Mouse (Mus musculus) heart, postnatal 25 days (tissue): ENCODE results near the gene Txndc17. TPM values are rescaled to one million over a fixed set of nuclear protein-coding genes. Genes with fewer than 3 reads are reported as not detected.

Experiments used
- DNase-seq: peaks from one replicate; pipeline ENCODE4 v3.0.0; 2022; ENCODE audit warnings: low spot score
- intact Hi-C: fragments of 180-260 bp; cut with DNase I; formaldehyde crosslinking; loops from one replicate; pipeline ENCODE4 v1.15.1; 2025
- total RNA-seq, 2 experiments: library from RNA; stranded (reverse); gene quantifications; 2 replicates each; pipeline ENCODE4 v1.2.3; 2021

Gene Txndc17
- total RNA-seq, 2 experiments from 2014 or later, result 36.8 to 38.6 TPM

GRCm38 (mm10) chr11:72217116-72217515, 9.8 kb downstream of the Txndc17 start:
- no peak for DNase-seq
- intact Hi-C loops, result no loop called here

- intact Hi-C loops, result loop anchor here (5.0 to 10.0 kb wide), 3 partner anchors 206 to 574 kb away; partner anchors contain the start of genes Cyb5d2 and Zzef1
- no peak for DNase-seq
These were observed 13.9 kb downstream of the Txndc17 start for GRCm38 (mm10) chr11:72221278-72221677.

- no peak for DNase-seq
- intact Hi-C loops, result loop anchor here (5.0 to 10.0 kb wide), 3 partner anchors 204 to 571 kb away; partner anchors contain the start of genes Cyb5d2 and Zzef1
These were observed 16.1 kb downstream of the Txndc17 start for GRCm38 (mm10) chr11:72223414-72223813.

GRCm38 (mm10) chr11:72224865-72225264, 17.5 kb downstream of the Txndc17 start:
- intact Hi-C loops, result loop anchor here (5.0 to 10.0 kb wide), 5 partner anchors 97 to 570 kb away; partner anchors contain the start of genes Cyb5d2 and Zzef1
- no peak for DNase-seq

GRCm38 (mm10) chr11:72226020-72226791, 18.9 kb downstream of the Txndc17 start:
- DNase-seq, result no peak
- intact Hi-C loops, result loop anchor here (5.0 to 10.0 kb wide), 3 partner anchors 96 to 569 kb away; partner anchors contain the start of genes Cyb5d2 and Zzef1

GRCm38 (mm10) chr11:72226901-72227300, 19.6 kb downstream of the Txndc17 start:
- DNase-seq, result no peak
- intact Hi-C loops, result loop anchor here (5.0 to 10.0 kb wide), 3 partner anchors 95 to 568 kb away; partner anchors contain the start of genes Cyb5d2 and Zzef1

GRCm38 (mm10) chr11:72228513-72228912, 21.2 kb downstream of the Txndc17 start:
- no peak for DNase-seq
- intact Hi-C loops, result loop anchor here (5.0 to 10.0 kb wide), 3 partner anchors 94 to 566 kb away; partner anchors contain the start of genes Cyb5d2 and Zzef1

- no peak for DNase-seq
- intact Hi-C loops, result no loop called here
These were observed 24.7 kb downstream of the Txndc17 start for GRCm38 (mm10) chr11:72232068-72232467.

- no peak for DNase-seq
- intact Hi-C loops, result no loop called here
These were observed 25.6 kb downstream of the Txndc17 start for GRCm38 (mm10) chr11:72232991-72233390.

- DNase-seq, result no peak
- intact Hi-C loops, result no loop called here
These were observed 26.7 kb downstream of the Txndc17 start for GRCm38 (mm10) chr11:72234013-72234412.

- DNase-seq, result no peak
- intact Hi-C loops, result no loop called here
These were observed 32.9 kb downstream of the Txndc17 start for GRCm38 (mm10) chr11:72240062-72240860.

- DNase-seq, result no peak
- intact Hi-C loops, result no loop called here
These were observed 37.9 kb downstream of the Txndc17 start for GRCm38 (mm10) chr11:72245196-72245753.

GRCm38 (mm10) chr11:72255629-72256028, 48.3 kb downstream of the Txndc17 start:
- intact Hi-C loops, result no loop called here
- DNase-seq, result no peak

GRCm38 (mm10) chr11:72256441-72256840, 49.1 kb downstream of the Txndc17 start:
- DNase-seq, result no peak
- intact Hi-C loops, result no loop called here

Other genes starting within 250 kb of the Txndc17 start
- not detected for gene Aipl1, start 170.0 kb upstream of the Txndc17 start, total RNA-seq
- gene Pimreg, start 165.5 kb upstream of the Txndc17 start, total RNA-seq, result 1 to 10 TPM; 1.0 to 2.6 TPM
- gene Pitpnm3, start 71.8 kb upstream of the Txndc17 start, total RNA-seq, result 1 to 10 TPM; 1.6 to 1.8 TPM
- under 1 TPM; 0.13 to 0.17 TPM for gene Gm43951, start 707 bp upstream of the Txndc17 start, total RNA-seq
- gene 4933427D14Rik, start 88 bp upstream of the Txndc17 start, total RNA-seq, result 1 to 10 TPM; 2.5 to 3.3 TPM
- 10 to 100 TPM; 10.4 to 10.6 TPM for gene Med31, start 8.0 kb downstream of the Txndc17 start, total RNA-seq
- gene Slc13a5, start 59.7 kb downstream of the Txndc17 start, total RNA-seq, result not detected
- 10 to 100 TPM; 10.7 to 12.0 TPM for gene Xaf1, start 94.1 kb downstream of the Txndc17 start, total RNA-seq
- gene Fbxo39, start 106.9 kb downstream of the Txndc17 start, total RNA-seq, result not detected
- gene Tekt1, start 154.9 kb downstream of the Txndc17 start, total RNA-seq, result not detected
- gene Smtnl2, start 204.2 kb downstream of the Txndc17 start, total RNA-seq, result 10 to 100 TPM; 19.0 to 21.6 TPM
- under 1 TPM in 1 of 2 experiments, not detected in 1; 0.31 TPM for gene Ggt6, start 228.0 kb downstream of the Txndc17 start, total RNA-seq
- 10 to 100 TPM; 40.9 to 42.8 TPM for gene Mybbp1a, start 233.8 kb downstream of the Txndc17 start, total RNA-seq